Mouse (Mus musculus) midbrain, embryonic 12.5 days (tissue): ENCODE data around the gene Phyhd1. TPM values are rescaled to one million over a fixed set of nuclear protein-coding genes. Genes with fewer than 3 reads are reported as not detected.

Experiments
- ATAC-seq: fragments of 200-750 bp; cut with Nextera tagmentation; 2 replicates; pipeline ENCODE4 v1.8.0; 2017; ENCODE audit warnings: low read depth, moderate TSS enrichment, moderate library complexity; ENCODE audit not compliant: low FRiP score
- H3K27ac ChIP-seq: fragments of 300-500 bp; sonication (generic); replicated peaks from 2 replicates; pipeline ENCODE4 v1.5.1; 2016; ENCODE audit warnings: mild to moderate bottlenecking
- H3K27me3 ChIP-seq: fragments of 300-500 bp; sonication (generic); 2 replicates; pipeline ENCODE4 v1.6.1; 2016; ENCODE audit warnings: mild to moderate bottlenecking
- H3K36me3 ChIP-seq: fragments of 300-500 bp; sonication (generic); 2 replicates; pipeline ENCODE4 v1.6.1; 2016
- H3K4me1 ChIP-seq: fragments of 300-500 bp; sonication (generic); 2 replicates; pipeline ENCODE4 v1.6.1; 2016
- H3K4me2 ChIP-seq: fragments of 300-500 bp; sonication (generic); replicated peaks from 2 replicates; pipeline ENCODE4 v1.6.1; 2016; ENCODE audit warnings: mild to moderate bottlenecking, moderate library complexity
- H3K4me3 ChIP-seq: fragments of 300-500 bp; sonication (generic); 2 replicates; pipeline ENCODE4 v1.5.1; 2016; ENCODE audit warnings: mild to moderate bottlenecking
- H3K9ac ChIP-seq: fragments of 300-500 bp; sonication (generic); replicated peaks from 2 replicates; pipeline ENCODE4 v1.6.1; 2016; ENCODE audit warnings: mild to moderate bottlenecking, moderate library complexity
- H3K9me3 ChIP-seq: fragments of 300-500 bp; sonication (generic); 2 replicates; pipeline ENCODE4 v1.6.1; 2016; ENCODE audit warnings: mild to moderate bottlenecking
- WGBS: fragments of 180-500 bp; shearing (Covaris S2); methylation state at CpG from one replicate; pipeline ENCODE4 v1.1.7; 2016; 5-methylcytosine and 5-hydroxymethylcytosine counted together
- polyA plus RNA-seq: library from polyadenylated mRNA; unstranded; fragments of >200 nt; fragmentation: Nextera tagmentation; extraction: Ambion mirVana; gene quantifications from 2 replicates; pipeline ENCODE4 v1.2.1, GENCODE M21; 2016

Phyhd1 gene
- polyA plus RNA-seq, 1 experiment from 2014 or later, result 4.4 TPM

GRCm38 (mm10) chr2:30244595-30245178 is 21.3 kb upstream of the Phyhd1 start:
- Histone ChIP-seq H3K4me2 (no peak overlapping the region), H3K27ac (no peak overlapping the region), H3K36me3 (peaks cover 89% of the 10 kb centered on the region), H3K4me1 (peaks cover 2% of the 10 kb centered on the region; the same call in 1 of the 2 replicates), H3K4me3 (no peak overlapping the region), H3K9me3 (no peaks in the 10 kb centered on the region), H3K27me3 (no peaks in the 10 kb centered on the region), H3K9ac (no peak overlapping the region)
- ATAC-seq, result no peak
- WGBS, result 80% methylated on average over 7 of the region's 7 CpGs

DNA sequence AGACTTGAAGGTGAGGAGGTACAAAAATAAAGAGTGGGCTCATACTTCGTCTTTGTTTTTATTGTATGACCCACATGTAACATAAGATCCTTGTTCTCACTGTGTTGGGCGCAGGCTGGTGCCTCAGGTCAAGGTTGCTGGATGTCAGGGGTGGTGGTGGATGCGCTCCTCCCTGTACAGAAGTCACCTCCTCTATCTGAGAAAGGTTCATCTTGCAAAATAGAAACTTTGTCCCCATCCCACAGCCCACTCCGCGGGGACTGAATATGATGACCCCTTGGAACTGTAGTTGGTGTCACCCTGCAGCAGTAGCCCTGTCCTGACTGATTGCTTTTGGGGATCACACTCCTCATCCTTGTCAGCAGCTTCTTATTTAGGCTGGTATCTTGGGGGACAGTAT is 19.0 kb upstream of the Phyhd1 start:
- H3K36me3 ChIP-seq, result peaks cover 88% of the 10 kb centered on the region
- H3K9me3 ChIP-seq, result no peaks in the 10 kb centered on the region
- H3K4me3 ChIP-seq, result no peak overlapping the region
- H3K27me3 ChIP-seq, result no peaks in the 10 kb centered on the region
- H3K4me1 ChIP-seq, result no peaks in the 10 kb centered on the region
- no peak for ATAC-seq
- no peak overlapping the region for H3K9ac ChIP-seq
- no peak overlapping the region for H3K27ac ChIP-seq
- H3K4me2 ChIP-seq, result no peak overlapping the region
- 95% methylated on average over 5 of the region's 5 CpGs for WGBS

GRCm38 (mm10) chr2:30247681-30248080 is 18.3 kb upstream of the Phyhd1 start:
- no peak overlapping the region for H3K9ac ChIP-seq
- no peaks in the 10 kb centered on the region for H3K4me1 ChIP-seq
- no peaks in the 10 kb centered on the region for H3K27me3 ChIP-seq
- H3K4me3 ChIP-seq, result no peak overlapping the region
- no peak for ATAC-seq
- no peaks in the 10 kb centered on the region for H3K9me3 ChIP-seq
- no peak overlapping the region for H3K27ac ChIP-seq
- H3K36me3 ChIP-seq, result peaks cover 84% of the 10 kb centered on the region
- 85% methylated on average over 4 of the region's 4 CpGs for WGBS
- no peak overlapping the region for H3K4me2 ChIP-seq

DNA sequence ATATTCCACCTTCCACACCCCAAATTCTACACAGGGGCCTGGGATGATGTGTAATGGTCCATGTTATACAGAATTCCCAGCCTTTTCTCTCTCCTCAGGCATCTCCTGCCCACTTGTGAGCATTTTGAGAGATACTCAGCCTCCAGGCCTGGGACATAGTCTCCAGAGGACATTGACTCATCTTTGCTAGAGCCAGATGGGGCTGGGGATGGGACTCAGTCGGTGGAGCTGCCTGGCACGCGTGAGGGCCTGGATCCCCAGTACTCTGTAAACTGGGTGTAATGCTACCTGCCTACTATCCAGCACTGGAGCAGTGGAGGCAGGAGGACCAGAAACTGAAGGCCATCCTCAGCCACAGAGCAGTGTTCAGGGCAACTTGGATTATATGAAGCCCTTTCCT is 16.8 kb upstream of the Phyhd1 start:
- Histone ChIP-seq H3K36me3 (peaks cover 74% of the 10 kb centered on the region), H3K9me3 (no peaks in the 10 kb centered on the region), H3K27me3 (no peaks in the 10 kb centered on the region), H3K9ac (no peak overlapping the region), H3K4me1 (no peaks in the 10 kb centered on the region), H3K4me3 (no peak overlapping the region), H3K27ac (no peak overlapping the region), H3K4me2 (no peak overlapping the region)
- WGBS, result 96% methylated on average over 3 of the region's 3 CpGs
- no peak for ATAC-seq

- ATAC-seq, result no peak
- 87% methylated on average over 10 of the region's 10 CpGs for WGBS
- no peaks in the 10 kb centered on the region for H3K4me1 ChIP-seq
- no peak overlapping the region for H3K27ac ChIP-seq
- no peaks in the 10 kb centered on the region for H3K9me3 ChIP-seq
- H3K9ac ChIP-seq, result no peak overlapping the region
- H3K36me3 ChIP-seq, result peaks cover 78% of the 10 kb centered on the region
- no peak overlapping the region for H3K4me3 ChIP-seq
- no peaks in the 10 kb centered on the region for H3K27me3 ChIP-seq
- H3K4me2 ChIP-seq, result no peak overlapping the region
Measured at GRCm38 (mm10) chr2:30250166-30251128, 15.6 kb upstream of the Phyhd1 start.

GRCm38 (mm10) chr2:30251417-30252104 is 14.4 kb upstream of the Phyhd1 start:
- WGBS, result 82% methylated on average over 5 of the region's 5 CpGs
- no peak overlapping the region for H3K27ac ChIP-seq
- H3K9ac ChIP-seq, result no peak overlapping the region
- H3K4me3 ChIP-seq, result no peak overlapping the region
- no peaks in the 10 kb centered on the region for H3K27me3 ChIP-seq
- H3K4me1 ChIP-seq, result no peaks in the 10 kb centered on the region
- no peak overlapping the region for H3K4me2 ChIP-seq
- H3K9me3 ChIP-seq, result no peaks in the 10 kb centered on the region
- no peak for ATAC-seq
- peaks cover 84% of the 10 kb centered on the region for H3K36me3 ChIP-seq

DNA sequence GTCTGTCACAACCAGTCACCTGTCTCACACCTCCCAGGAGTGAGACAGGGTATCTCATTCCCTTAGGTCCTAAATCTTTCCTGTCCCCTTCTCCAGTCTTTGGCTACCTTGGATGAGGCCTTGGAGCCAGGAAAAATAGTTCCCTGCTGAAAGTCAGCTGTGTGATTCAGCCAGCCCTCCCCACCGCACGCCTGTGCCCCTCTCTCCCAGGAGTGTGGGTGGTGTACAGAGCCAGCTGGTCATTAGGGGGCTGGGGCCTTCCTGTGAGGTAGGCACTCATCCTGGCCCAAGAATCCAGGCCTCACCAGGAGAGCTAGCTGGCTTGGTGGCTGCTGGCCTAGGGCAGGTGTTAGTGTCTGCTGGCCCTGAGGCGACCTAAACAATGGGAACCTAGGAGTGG is 13.5 kb upstream of the Phyhd1 start:
- H3K9ac ChIP-seq, result no peak overlapping the region
- H3K9me3 ChIP-seq, result no peaks in the 10 kb centered on the region
- no peaks in the 10 kb centered on the region for H3K27me3 ChIP-seq
- H3K36me3 ChIP-seq, result peaks cover 84% of the 10 kb centered on the region
- no peak for ATAC-seq
- H3K4me1 ChIP-seq, result no peaks in the 10 kb centered on the region
- H3K4me3 ChIP-seq, result no peak overlapping the region
- no peak overlapping the region for H3K4me2 ChIP-seq
- 82% methylated on average over 3 of the region's 3 CpGs for WGBS
- no peak overlapping the region for H3K27ac ChIP-seq

DNA sequence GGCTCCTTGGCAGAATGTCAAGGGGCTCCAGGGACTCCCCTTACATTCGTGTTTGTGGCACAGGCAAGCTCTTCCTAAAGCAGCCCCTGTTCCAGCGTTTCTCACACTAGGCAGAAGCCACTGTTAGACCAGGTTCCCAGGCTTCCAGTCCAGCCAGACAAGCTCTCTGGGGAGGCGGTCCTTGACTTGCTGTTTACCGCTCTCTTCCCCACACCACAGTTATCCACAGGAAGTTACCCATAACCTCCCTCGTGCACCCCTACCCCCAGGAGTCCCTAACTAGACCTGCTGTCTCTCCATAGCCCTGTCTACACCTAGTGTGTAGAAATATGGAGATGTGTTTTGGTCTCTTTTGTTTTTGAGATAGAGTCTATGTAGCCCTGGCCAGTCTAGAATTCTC is 12.2 kb upstream of the Phyhd1 start:
- no peak overlapping the region for H3K4me2 ChIP-seq
- H3K4me1 ChIP-seq, result no peaks in the 10 kb centered on the region
- no peaks in the 10 kb centered on the region for H3K27me3 ChIP-seq
- no peak overlapping the region for H3K27ac ChIP-seq
- H3K9ac ChIP-seq, result no peak overlapping the region
- no peak for ATAC-seq
- 87% methylated on average over 5 of the region's 5 CpGs for WGBS
- H3K4me3 ChIP-seq, result no peak overlapping the region
- peaks cover 84% of the 10 kb centered on the region for H3K36me3 ChIP-seq
- H3K9me3 ChIP-seq, result no peaks in the 10 kb centered on the region

GRCm38 (mm10) chr2:30255631-30256395 is 10.2 kb upstream of the Phyhd1 start:
- WGBS, result 96% methylated on average over 41 of the region's 42 CpGs
- no peak overlapping the region for H3K4me2 ChIP-seq
- H3K9me3 ChIP-seq, result no peaks in the 10 kb centered on the region
- no peak overlapping the region for H3K4me3 ChIP-seq
- no peaks in the 10 kb centered on the region for H3K27me3 ChIP-seq
- no peak overlapping the region for H3K27ac ChIP-seq
- no peak for ATAC-seq
- no peaks in the 10 kb centered on the region for H3K4me1 ChIP-seq
- H3K36me3 ChIP-seq, result peaks cover 85% of the 10 kb centered on the region
- H3K9ac ChIP-seq, result no peak overlapping the region

GRCm38 (mm10) chr2:30256616-30257350 is 9.2 kb upstream of the Phyhd1 start:
- 97% methylated on average over 30 of the region's 30 CpGs for WGBS
- Histone ChIP-seq H3K4me2 (no peak overlapping the region), H3K9me3 (no peaks in the 10 kb centered on the region)

More at GRCm38 (mm10) chr2:30256616-30257350, 9.2 kb upstream of the Phyhd1 start:
- H3K4me3 ChIP-seq, result no peak overlapping the region
- H3K9ac ChIP-seq, result no peak overlapping the region
- H3K36me3 ChIP-seq, result peaks cover 85% of the 10 kb centered on the region
- ATAC-seq, result no peak
- no peaks in the 10 kb centered on the region for H3K4me1 ChIP-seq
- no peak overlapping the region for H3K27ac ChIP-seq
- no peaks in the 10 kb centered on the region for H3K27me3 ChIP-seq
